Mouse (Mus musculus) liver, embryonic 14.5 days (tissue): ENCODE measurements at regions not wholly inside any gene's neighbourhood (a gene's known extent, or its start where the extent isn't known, plus 50 kb on each side); places are given as distances from the start of the nearest gene placed in this dataset.

Source experiments
- CTCF ChIP-seq: IDR thresholded peaks from 2 replicates; pipeline ENCODE4 v1.5.1; 2016; ENCODE audit warnings: antibody characterized with exemption, low read depth, control low read depth
- EP300 ChIP-seq: IDR thresholded peaks from 2 replicates; pipeline ENCODE4 v1.6.1; 2016; ENCODE audit warnings: antibody characterized with exemption, low read depth

DNA sequence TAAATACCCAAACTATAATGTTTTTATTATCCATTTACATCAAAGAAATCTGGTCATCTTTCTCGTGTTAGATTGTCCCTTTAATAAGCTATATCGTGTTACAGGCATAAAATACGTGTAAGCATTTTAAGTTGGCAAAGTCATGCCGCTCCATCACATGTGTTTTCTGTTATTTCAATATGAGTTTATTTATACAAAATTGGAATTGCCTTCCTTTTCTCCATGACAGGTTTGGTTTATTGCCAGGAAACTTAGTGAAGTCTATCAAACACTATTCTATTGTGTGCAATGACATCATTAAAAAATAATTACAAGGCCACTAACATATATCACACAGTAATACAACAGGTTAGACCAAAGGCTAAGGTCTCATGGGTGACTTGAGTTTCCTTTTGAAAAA lies 400.8 kb upstream of the Zic4 start:
- no peak for TF ChIP-seq CTCF
- TF ChIP-seq EP300 = no peak
